Mouse (Mus musculus) layer of hippocampus, adult 18-20 months (tissue): Measurements from ENCODE around the gene Cmbl. TPM values are rescaled to one million over a fixed set of nuclear protein-coding genes. Genes with fewer than 3 reads are reported as not detected.
A peak's percentile ranks its signal among the peaks of the same experiment; 100 is the strongest.

ENCODE experiments used
- DNase-seq, 2 experiments: peaks; one replicate each; pipeline ENCODE4 v3.0.0; 2022; ENCODE audit warnings: low spot score in 2 of 2
- total RNA-seq, 2 experiments: library from RNA; stranded (reverse); gene quantifications; 2 replicates each; pipeline ENCODE4 v1.2.3; 2021

Cmbl gene
- total RNA-seq, 2 experiments from 2014 or later, result 14.3 to 17.7 TPM

DNA sequence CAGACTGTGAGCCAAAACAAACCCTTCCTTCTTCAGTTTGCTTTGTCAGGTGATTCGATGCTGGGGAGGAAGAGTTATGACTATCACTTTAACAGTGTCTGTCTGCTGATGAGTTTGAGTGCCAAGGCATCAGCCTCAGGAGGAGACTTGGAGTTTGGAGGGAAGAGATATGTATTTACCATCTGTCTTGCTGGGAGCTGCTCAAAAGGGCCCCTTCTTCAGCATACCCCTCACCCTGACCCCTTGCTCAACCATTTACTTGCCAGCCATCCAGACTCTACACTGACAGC is 24.7 kb upstream of the Cmbl start:
- DNase-seq, result no peak

DNA sequence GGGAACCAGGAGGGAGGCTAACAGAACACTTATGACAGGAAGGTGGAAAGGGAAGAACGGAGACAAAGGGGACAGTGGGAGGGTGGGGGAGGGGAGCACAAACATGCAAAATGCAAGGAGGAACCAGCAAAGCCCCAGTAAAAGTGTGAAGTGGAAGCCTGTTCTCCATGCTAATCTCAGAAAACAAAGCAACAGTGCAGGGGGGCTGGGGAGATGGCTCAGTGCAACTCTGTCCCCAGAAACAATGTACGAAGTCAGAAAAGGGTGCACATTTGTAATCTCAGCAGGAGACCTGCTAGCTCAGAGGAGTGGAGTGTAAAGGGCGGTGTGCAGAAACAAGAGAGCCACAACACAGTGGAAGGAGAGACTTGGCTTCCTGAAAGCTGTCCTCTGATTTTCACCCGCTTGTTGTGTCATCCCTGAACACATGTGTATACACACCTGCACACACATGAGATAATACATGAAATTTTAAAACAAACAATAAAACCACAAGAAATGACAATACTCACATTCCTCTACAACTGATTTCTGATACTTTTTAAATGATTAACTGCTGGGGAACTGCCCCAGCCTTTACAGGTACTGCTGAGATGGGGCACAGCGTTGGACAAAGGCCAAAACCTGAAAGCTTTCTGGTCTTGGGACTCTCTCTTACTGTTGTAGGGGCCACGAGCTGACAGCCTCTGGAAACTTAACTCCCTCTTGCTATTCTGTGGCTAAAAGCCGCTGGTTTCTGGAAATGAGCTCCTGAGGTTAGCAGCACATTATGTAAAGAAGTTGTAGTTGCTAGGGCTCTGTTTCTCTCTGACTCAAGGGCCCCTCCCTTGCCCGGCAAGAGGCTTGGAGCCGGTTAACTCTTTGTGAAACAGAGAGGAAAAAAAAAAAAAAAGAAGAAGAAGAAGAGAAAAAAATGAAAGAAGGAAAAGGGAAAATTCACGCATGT is 22.9 kb upstream of the Cmbl start:
- no peak for DNase-seq

DNA sequence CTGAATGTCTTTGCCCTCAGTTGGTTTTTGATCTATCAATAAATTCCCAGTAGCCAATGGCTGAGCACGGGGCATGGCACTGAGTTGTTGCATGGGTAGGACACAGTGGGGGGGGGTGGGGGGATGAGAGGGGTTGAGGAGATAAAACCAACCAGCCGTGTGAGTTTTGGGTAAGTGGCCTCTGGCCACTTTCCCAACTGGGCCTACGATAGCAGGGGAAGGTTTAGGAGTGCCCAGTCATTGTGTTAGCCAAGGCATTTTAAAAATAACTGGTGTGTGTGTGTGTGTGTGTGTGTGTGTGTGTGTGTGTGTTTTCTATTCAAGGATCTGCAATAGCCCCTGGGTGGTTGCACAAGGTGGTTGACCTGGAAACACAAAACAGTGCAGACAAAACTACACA is 21.9 kb upstream of the Cmbl start:
- no peak for DNase-seq

DNA sequence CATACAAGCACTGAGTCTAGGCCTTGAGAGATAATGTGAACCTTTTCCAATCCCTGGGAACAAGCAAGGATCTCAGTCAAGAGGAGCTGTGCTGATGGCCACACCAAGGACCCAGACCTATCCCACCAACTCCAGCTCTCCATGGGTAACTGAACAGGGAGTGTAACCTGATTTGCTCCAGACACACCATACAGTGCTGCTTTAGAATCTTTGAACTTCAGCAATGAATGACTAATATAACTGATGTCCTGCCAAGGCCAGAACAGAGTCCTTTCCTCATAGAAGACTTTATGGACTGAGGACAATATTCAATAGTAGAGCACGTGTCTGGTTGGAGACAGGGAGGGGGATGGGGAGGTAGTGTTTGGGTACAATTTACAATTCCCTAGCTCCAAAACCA is 20.1 kb upstream of the Cmbl start:
- DNase-seq, result no peak

DNA sequence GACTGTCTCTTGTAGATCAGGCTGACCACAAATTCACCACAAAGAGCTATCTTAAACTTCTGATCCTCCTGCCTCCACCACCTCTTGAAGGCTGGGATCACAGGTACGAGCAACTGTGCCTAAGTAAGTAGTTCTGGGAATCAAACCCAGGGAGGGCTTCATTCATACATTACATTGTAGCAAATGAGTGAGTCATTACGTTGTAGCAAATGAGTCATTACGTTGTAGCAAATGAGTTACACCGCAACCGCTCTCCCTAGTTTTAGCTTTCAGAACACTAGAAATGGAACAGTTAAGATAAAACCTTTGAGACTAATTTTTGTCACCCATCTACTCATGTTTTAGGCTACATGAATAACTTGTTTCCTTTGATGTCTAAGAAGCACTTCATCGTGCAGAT is 18.9 kb upstream of the Cmbl start:
- DNase-seq, result no peak

DNA sequence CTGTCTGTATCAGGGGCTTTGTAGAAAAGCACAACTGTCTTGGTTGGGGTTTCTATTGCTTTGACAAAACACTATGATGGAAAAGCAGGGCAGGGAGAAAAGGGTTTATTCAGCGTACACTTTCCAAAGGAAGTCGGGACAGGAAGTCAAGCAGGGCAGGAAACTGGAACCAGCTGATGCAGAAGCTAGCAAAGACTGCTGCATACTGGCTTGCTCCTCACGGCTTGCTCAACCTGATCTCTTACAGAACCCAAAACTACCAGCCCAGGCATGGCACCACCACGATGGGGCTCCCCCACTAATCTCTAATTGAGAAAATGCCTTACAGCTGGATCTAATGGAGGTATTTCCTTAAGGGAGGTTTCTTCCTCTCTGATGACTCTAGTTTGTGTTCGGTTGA is 17.8 kb upstream of the Cmbl start:
- DNase-seq, result no peak

DNA sequence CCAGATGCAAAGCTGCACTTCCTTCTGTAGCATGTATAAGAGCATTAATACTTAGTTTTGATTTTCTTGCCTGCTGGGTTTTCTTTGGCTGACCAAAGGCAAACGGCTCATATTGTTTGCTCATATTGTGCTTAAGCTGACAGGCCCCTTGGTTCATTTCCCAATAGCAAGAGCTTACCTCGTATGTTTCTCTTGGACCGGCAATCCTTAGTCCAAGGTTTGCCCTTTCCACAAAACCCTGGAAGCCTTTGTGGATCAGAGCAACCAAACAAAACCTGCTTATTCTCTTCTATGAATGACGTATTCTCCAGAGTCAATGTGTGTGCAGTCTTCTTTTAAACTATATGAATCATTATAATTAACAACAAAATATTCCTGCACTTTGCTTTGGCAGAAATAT is 14.8 kb upstream of the Cmbl start:
- DNase-seq, result no peak

DNA sequence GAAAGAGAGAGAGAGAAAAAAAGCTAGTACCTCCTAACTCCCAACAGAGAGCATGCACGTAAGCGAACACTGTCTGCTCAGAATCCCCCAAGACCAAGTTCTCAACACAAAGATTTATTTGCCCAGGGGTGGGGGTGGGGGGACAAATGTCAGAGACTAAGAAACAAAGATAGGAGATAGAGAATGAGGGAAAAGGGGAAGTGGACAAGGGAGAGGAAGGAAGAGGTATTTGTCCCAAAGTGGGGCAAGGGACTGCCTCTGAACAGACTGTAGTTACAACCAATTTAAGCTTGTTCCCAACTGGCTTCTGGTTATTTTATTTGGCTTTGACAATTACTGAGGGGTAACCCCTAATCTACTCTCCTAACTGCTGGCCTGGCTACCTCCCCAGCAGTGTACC is 10.3 kb upstream of the Cmbl start:
- no peak for DNase-seq

DNA sequence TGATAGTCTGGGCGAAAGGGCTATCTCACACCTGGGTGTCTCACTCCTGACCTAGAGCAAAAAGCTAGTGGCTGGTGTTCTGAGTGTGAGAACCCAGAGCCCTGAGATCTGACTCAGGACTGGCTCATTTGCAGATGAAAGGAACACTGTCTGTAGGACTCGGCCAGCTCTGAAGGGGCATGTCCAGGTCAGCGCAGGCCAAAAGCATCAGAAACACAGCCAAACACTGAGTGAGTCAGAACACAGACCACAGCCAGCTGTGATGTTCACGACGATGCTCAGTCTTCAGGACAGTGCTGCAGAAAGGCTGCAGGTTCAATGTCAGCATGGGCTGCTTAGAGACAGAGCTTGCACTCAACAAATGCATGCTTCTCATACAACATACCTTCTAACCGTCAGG is 3.8 kb upstream of the Cmbl start:
- DNase-seq, result no peak

DNA sequence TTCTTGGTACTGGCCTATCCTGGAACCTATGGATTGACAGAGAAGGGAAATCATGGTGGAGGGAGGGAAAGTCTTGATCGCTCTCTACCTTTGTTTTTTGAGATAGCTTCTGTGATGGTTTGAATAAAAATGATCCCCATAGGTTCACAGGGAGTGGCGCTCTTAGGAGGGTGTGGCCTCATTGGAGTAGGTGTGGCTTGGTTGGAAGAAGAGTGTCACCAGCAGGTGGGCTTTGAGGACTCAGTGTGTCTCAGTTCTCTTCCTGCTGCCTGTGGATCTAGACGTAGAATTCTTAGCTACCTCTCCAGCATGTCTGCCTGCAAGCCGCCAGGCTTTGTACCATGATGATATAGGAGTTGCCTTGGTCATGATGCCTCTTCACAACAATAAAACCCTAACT is 3.2 kb upstream of the Cmbl start:
- DNase-seq, result no peak

DNA sequence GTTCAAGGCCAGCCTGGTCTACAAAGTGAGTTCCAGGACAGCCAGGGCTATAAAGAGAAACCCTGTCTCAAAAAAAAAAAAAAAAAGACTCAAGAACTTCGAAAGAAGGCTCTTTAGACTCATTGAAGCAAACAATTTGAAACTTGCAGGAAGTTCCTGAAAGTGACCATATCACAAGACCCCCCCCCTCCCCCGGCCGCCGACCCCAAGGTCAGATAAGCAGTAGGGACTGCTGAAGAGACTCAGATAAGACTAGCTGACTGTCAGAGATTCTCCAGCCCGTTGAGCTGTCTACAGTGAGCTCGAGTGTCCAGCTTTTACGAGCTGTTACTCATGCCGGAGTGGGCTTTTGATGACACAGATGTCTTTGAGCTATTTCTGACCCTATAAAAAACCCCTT is 2.3 kb upstream of the Cmbl start:
- DNase-seq, result no peak

DNA sequence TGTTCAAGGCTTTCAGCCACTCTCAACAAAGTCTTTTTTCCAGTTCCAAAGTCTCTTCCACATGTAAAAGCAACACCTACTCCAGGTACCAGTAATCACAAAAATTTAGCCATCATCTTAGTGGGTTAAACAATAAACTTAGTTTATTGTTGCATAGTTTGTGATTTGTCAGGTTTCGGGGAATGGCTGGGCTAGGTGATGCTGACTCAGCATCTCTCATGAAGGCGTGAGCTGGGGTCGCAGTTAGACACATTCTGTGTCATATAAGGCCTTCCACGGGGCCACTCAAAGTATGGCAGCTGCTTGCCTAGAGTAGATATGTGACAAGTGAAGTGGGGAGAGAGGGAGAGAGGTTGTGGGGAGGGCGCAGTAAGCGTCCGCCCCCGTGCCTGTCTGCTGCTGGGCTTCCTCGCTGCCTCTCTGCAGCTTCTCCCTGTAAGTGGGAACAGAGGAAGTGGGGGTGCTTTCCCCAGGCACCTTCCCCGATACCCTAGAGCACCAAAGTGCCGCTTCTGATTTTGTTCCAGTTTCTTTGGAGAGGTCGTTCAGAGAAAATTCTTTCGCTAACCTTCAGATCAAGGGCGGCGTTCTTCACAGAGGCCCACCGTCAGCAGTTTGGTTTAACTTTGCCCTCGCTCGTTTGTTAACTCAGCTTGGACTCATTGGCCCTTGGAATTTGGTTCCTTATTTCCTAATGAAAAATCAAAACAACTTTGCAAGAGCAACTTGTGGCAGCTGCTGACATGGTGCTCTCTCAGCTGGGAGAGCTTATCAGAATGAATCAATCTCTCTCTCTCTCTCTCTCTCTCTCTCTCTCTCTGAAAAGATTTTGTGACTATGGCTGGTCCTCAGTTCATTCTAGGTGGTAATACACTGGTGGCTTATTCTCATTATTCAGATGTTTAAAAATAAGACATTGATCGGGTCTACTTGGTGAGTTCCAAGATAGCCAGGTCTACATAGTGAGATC is 1.3 kb upstream of the Cmbl start:
- DNase-seq, result no peak

DNA sequence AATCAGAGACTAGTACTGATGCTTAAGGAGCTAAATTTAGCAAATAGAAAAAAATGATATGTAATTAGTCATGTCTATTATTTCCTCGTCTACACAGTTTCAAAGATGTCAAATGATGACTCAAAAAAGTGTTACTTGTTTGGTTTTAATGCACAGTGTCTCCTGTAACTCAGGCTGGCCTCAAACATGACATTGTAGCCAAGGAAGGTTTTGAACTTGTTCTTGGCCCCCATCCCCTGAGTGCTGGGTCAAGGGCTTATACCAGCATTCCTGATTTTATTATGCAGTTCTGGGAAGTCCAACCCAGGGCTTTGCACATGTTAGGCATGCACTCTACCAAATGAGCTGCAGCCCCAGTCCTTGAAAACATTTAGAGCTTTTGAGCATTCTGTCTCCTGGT is 597 bp downstream of the Cmbl start:
- no peak for DNase-seq

DNA sequence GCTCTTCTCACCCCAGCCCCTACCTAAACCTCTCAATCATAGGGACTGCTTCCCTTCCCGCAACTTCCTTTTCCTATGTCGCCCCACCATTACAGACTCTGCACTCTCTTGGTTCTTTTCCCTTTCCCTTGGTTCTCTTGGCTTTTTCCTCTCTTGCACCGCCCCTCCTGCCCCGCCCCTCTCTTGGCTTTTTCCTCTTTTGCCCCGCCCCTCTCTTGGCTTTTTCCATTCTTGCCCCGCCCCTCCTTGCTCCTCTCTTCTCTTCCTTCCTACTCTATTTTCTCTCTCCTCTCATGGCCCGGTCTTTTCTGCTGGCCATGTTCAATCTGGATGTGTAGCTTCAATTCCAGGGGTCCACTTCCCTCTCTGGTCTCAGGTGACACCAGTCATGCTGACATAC is 2.2 kb downstream of the Cmbl start:
- no peak for DNase-seq

DNA sequence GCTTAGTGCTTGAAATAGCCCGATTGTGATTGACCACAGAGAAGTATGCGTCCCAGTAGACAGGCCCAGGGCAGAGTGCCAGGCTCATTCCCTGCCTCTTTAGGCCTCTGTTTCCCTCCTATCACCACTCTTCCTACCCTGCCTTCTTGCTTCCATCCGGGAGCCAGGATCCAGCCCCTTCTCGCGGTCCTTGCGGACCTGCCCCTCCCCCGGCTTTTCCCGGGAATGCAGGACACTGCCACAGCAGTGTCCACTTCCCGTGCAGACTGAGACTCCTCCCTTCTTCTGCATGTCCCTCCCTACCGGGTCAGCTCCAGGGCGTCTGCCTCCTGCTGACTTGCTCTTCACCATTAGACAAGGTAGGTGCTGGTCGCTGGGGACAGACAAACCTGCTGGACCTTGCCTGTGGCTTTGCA is 3.4 kb downstream of the Cmbl start:
- no peak for DNase-seq

DNA sequence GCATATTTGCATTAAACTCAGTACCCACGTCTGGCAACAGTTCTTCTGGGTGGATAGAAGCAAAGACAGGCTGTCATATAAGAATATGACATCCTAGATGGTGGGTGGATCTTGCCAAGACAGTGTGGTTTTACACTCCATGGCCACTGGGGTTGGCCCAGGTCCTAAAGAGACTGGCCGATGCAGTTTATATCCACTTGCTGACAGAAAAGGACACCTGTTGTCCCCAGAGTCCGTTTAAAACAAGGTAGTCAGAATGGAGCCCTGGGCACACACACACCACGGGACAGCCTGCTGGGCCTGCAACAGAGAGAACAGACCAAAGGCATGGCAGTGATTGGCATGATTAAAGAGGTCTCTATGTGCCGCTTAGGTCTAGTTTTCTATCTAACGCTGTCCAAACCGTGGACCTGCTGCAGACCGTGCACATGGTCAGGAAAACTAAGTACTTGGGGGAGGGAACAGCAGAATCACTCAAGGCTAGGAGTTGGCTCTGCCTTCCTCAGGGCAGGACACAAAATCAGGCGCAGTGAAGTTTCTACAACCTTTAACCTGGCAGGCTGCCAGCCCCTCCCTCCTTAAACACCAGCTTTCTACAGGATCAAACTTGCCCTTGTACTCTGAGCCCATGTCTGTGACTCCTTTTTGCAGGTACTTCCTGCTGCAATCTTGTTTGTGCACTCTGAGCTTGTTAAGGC is 4.3 kb downstream of the Cmbl start:
- no peak for DNase-seq

DNA sequence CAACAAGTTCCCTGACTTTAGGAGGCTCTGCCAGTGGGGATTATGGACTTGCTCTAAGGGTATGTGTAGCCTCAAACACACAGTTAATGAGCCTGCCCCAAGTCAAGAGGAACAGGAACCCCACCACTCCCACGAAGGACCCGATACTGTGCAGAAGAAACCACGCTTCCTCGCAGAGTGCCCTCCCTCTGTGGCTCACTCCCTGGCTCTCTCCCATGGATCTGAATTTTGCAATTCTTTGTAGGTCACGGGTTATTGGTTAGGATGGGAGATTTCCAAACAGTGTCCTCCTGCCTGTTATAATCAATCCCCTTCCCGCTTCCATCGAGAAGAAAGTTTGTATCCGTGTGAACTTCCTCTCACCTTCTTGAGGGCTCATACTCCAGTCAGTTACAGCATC is 5.8 kb downstream of the Cmbl start:
- no peak for DNase-seq

DNA sequence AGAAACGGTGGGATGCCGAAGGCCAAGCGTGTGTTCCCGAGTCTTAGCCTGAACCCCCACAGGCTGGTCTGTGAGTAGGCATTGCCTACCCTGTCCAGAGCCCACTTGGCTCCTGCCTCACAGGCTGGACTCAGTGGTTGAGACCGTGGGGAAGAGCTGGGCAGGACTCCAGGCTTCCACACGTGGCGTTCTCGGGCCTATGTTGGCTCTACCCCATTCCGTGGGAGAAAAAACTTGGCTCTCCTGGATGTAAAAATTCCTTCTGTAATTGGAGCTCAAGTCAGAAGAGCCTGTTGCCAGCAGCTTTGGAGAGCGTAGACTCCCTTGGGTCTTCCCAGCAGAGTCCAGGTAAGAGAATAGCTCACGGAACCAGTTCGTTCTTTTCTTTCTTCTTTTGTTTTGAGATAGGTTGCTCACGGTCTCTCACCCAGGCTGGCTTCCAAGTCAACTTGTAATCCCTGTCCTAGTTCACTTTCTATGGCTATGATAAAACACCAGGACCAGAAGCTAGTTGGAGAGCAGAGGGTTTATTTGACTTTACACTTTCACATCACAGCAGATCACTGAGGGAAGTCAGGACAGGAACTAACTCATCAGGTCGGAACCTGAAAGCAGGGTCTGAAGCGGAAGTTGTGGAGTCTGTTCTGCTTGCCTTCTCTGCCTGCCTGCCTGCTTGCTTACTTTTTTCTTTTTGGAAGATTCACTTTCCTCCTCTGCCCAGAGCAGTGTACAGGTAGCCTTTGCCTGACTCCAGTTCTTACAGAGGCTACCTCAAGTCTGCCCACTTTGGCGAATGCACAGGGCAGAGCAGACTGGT is 6.9 kb downstream of the Cmbl start:
- DNase-seq, result peak in 1 of 2 experiments; percentile 47

DNA sequence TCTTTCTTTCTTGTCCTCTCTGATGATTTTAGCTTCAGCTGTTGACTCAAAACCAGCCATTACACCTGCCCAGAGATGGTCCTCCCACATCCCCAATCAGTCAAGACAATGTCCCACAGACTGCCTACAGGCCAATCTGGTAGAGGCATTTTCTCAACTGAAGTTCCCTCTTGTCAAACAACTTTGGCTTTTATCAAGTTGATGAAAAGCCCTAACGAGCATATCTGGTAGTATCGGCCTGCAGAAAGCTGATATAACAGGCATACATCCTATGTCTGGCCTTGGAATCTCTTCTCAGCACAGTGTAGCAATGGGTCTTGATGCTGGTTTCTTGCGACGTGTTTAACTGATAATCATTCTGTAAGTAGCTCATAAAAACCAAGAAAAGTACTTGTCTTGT is 8.1 kb downstream of the Cmbl start:
- no peak for DNase-seq

DNA sequence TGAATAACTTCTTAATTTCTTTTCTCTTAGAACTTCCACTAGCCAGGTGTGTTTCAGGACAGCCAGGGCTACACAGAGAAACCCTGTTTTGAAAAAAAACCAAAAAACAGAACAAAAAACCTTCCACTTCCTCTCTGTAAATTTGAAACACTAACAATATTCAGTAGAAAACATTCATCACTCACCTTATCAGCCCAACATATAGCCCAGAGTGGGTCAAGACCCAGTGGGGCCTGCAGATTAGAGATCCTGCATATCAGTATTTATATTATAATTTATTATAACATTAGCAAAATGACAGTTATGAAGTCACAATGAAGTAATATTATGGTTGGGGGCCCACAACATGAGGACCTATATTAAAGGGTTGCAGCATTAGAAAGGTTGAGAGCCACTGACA is 8.5 kb downstream of the Cmbl start:
- DNase-seq, result no peak

DNA sequence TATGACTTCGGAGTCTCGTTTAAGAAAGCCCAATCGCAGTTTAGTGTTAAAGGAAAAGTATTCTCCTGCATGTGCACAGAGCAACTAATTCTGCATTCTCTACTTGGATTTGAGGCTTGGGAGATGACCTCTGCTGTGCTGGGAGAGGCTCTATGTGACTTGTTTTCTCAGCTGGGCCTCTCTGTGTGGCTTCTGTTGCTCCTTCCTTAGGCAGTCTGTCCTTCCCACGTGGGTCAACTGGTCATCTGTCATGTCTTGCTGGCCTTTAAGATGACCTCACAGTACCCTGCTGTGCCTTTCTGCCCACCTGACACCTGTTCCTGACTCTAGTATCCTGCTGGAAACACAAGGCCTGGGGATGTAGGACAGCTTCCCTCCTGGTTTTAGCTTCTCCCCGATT is 10.9 kb downstream of the Cmbl start:
- no peak for DNase-seq
